In genomic region chr7:141339215-141339920, GRCm38 (mm10) we compare ENCODE assay signal across 8 mouse cellular contexts. TPM values are rescaled to one million over a fixed set of nuclear protein-coding genes. Genes with fewer than 3 reads are reported as not detected.
DNase-seq lines count a peak whose midpoint lies in the region; ATAC-seq and TF ChIP-seq lines count a peak whose summit lies in the region.

No protein-coding gene starts in this region.

- no peaks in the 10 kb centered on the region for H3K79me2 ChIP-seq in myocyte (ENCODE audit: control insufficient read depth, insufficient read depth)

- TF ChIP-seq POLR2A in myocyte (IDR thresholded peaks at IDR 0.05; ENCODE audit: insufficient read length, low read depth), result no peak

- ATAC-seq in common myeloid progenitor, adult 5-6 weeks (replicated peaks; ENCODE audit: low read depth, poor library complexity, severe bottlenecking), result 0 out of 2 replicates have a peak, but pooled peaks have one; percentile 2
- ATAC-seq in CD4-positive, CD25-positive, alpha-beta regulatory T cell, adult 4 months, result no peak

- peak; percentile 42 for DNase-seq in kidney, adult 11 months
- no peak for DNase-seq in kidney, postnatal 10 days
- DNase-seq in kidney, adult 9 months, result peak; percentile 49
- DNase-seq in c-Kit-positive CD71-positive TER-119-positive erythroid progenitor cells, embryonic 14.5 days (ENCODE audit: low spot score), result no peak
- DNase-seq in frontal cortex, adult 2 months (ENCODE audit: extremely low spot score in 1 of 2, low spot score in 1 of 2), result no peak

- no peaks in the 10 kb centered on the region for H3K27me3 ChIP-seq in myocyte (ENCODE audit: control insufficient read depth, insufficient read depth, insufficient read length)

- no peak overlapping the region for H3K4me3 ChIP-seq in myocyte

- no peaks in the 10 kb centered on the region for H3K36me3 ChIP-seq in myocyte (ENCODE audit: control insufficient read depth, insufficient read depth)

- no peak overlapping the region for H3ac ChIP-seq in myocyte (ENCODE audit: control insufficient read depth, insufficient read length)

- peak overlapping the region; percentile 6 for H3K4me2 ChIP-seq in myocyte (ENCODE audit: low read depth)

TF ChIP-seq in myocyte, 11 proteins besides CTCF, POLR2A, EP300 and RAD21:
- no peak for TF ChIP-seq CEBPB (IDR thresholded peaks at IDR 0.05; ENCODE audit: insufficient read depth, poor library complexity, severe bottlenecking)
- TF ChIP-seq MYOG (IDR thresholded peaks at IDR 0.05; ENCODE audit: control insufficient read depth in 1 of 3, insufficient read depth in 1 of 3, insufficient read length in 2 of 3, low read depth in 2 of 3), result no peak
- no peak for TF ChIP-seq E2F4 (IDR thresholded peaks at IDR 0.05; ENCODE audit: insufficient read depth)
- no peak for TF ChIP-seq MAX (IDR thresholded peaks at IDR 0.05; ENCODE audit: low read depth)

RNA-seq across cellular contexts. Expression of gene Eps8l2, which starts 0.7 kb away (rescaled TPM):
- total RNA-seq in common myeloid progenitor, adult 5-6 weeks (2017), result 1.1 TPM in 1 of 2 replicates, not detected in the other
- polyA plus RNA-seq in myocyte (2012; fragmentation: generic; extraction: Trizol), result 0.44 TPM
- 4.4 and 5.5 TPM in 2 replicates for polyA plus RNA-seq in frontal cortex, adult 2 months (2012; rRNA removed)
- polyA plus RNA-seq in CD4-positive, CD25-positive, alpha-beta regulatory T cell, adult 4 months (2017; shearing (Covaris generic)), result not detected

RNA-seq across cellular contexts. Expression of gene Tmem80, which starts 11.8 kb away (rescaled TPM):
- 7.4 and 9.0 TPM in 2 replicates for total RNA-seq in common myeloid progenitor, adult 5-6 weeks (2017)
- 12.5 TPM for polyA plus RNA-seq in myocyte (2012; fragmentation: generic; extraction: Trizol)
- polyA plus RNA-seq in frontal cortex, adult 2 months (2012; rRNA removed), result 60.4 and 64.8 TPM in 2 replicates
- polyA plus RNA-seq in CD4-positive, CD25-positive, alpha-beta regulatory T cell, adult 4 months (2017; shearing (Covaris generic)), result 10 to 100 TPM; 28.5 to 52.5 TPM

RNA-seq across cellular contexts. Expression of gene Deaf1, which starts 11.9 kb away (rescaled TPM):
- 18.7 and 29.1 TPM in 2 replicates for total RNA-seq in common myeloid progenitor, adult 5-6 weeks (2017)
- polyA plus RNA-seq in myocyte (2012; fragmentation: generic; extraction: Trizol), result 11.8 TPM
- 43.0 and 43.8 TPM in 2 replicates for polyA plus RNA-seq in frontal cortex, adult 2 months (2012; rRNA removed)
- 10 to 100 TPM; 24.5 to 29.1 TPM for polyA plus RNA-seq in CD4-positive, CD25-positive, alpha-beta regulatory T cell, adult 4 months (2017; shearing (Covaris generic))

RNA-seq across cellular contexts. Expression of gene Drd4, which starts 47.6 kb away (rescaled TPM):
- total RNA-seq in common myeloid progenitor, adult 5-6 weeks (2017), result not detected in 2 replicates
- polyA plus RNA-seq in myocyte (2012; fragmentation: generic; extraction: Trizol), result not detected
- polyA plus RNA-seq in frontal cortex, adult 2 months (2012; rRNA removed), result 0.44 and 0.48 TPM in 2 replicates
- not detected for polyA plus RNA-seq in CD4-positive, CD25-positive, alpha-beta regulatory T cell, adult 4 months (2017; shearing (Covaris generic))

RNA-seq across cellular contexts. Expression of gene Taldo1, which starts 52.6 kb away (rescaled TPM):
- 295 and 302 TPM in 2 replicates for total RNA-seq in common myeloid progenitor, adult 5-6 weeks (2017)
- 259 TPM for polyA plus RNA-seq in myocyte (2012; fragmentation: generic; extraction: Trizol)
- 151 and 152 TPM in 2 replicates for polyA plus RNA-seq in frontal cortex, adult 2 months (2012; rRNA removed)
- 100 to 1,000 TPM; 309 to 337 TPM for polyA plus RNA-seq in CD4-positive, CD25-positive, alpha-beta regulatory T cell, adult 4 months (2017; shearing (Covaris generic))

Comparison
In these comparisons a context has a peak if more than half of its experiments do, and no peak if none do; other contexts are left out.
1. DNase-seq: peak in kidney, adult 11 months (single experiment) and kidney, adult 9 months (single experiment); none in kidney, postnatal 10 days (single experiment), c-Kit-positive CD71-positive TER-119-positive erythroid progenitor cells, embryonic 14.5 days (single experiment) and frontal cortex, adult 2 months (0 of 2).